Mouse (Mus musculus): ENCODE measurements around the gene Siah3.

GRCm38 (mm10) chr14:75445948-75446281 is 9.9 kb upstream of the Siah3 start:
- TF ChIP-seq TCF12 (IDR thresholded peaks at IDR 0.05; ENCODE audit: low read depth, low read length), result no peak
- no peak for TF ChIP-seq CHD2 (IDR thresholded peaks at IDR 0.05; ENCODE audit: low read length)

Measured in MEL (cell line).